Mouse (Mus musculus): Measurements from ENCODE around the gene Agtrap.
"Not testable (repeated sequence)": the region's sequence is repeated elsewhere in the genome, so short reads cannot be mapped to it uniquely, and the experiment has no call there.

Agtrap gene

DNA sequence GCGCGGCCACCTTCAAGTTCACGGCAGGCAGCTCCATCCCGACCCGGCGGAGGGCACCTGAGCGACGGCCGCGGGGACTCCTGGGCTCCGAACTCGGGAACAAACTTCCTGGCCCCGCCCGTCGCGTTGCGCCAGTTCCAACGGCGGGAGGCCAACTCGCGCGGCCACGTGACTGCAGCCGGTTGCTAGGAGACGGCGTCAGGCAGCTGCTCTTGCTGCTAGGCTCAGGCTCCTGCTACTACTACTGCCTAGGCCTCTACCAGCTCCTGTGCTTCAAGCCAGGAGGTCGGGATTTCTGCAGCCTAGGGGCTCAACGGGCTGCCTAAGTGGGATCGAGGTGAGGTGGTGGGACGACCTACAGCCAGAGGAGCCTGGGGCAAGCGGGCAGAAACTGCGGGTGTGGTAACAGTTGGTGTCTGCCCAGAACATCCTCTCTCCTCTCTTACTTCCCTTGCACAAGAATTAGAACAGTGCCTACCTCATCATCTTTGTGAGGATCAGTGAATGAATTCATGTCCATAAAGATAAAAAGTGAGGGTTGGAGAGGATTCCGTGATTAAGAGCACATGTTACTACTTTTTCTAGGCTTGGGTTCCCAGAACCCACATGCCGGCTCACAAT lies at the start of gene Agtrap:
TSS of gene Agtrap (minus strand) at position 125 of the 621 bp plus-strand sequence.
- peak; percentile 95 for ATAC-seq (ENCODE audit: low TSS enrichment)

DNA sequence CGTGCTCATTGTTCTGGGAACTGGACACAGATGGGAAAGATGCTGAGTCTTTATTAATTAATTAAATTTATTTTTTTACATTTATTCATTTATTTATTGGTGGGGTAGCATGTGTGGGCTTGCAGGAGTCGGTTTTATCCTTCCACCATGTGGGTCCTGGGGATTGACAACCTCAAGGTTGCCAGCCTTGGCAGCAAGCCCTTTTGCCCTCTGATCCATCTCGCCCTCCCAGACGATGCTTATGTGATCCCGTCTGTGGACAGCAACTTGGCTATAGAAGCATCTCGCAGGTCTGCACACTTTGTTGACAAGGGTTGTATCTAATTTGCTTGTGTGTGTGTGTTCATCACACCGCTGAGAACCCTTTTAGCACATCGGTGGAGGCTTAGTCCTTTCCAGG lies 49.7 kb upstream of the Agtrap start:
- ATAC-seq (ENCODE audit: low TSS enrichment), result no peak

DNA sequence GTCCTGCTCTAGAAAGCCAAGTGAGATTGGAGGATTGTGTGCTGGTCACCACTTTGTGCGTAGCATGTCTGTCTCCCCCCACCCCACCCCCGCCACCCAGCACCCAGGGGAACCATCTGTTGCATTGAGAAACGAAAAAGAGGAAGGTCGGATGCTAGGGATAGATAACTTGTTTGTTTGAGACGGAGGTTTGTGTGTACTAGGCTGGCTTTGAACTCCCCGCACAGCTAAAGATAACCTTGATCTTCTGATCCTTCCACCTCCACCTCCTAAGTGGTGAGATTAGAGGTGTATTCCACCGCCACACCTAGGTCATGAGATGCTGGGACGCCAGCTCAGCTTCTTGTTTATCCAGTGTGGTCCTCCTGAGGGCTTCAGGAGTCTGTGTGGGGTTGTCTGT lies 47.2 kb upstream of the Agtrap start:
- ATAC-seq (ENCODE audit: low TSS enrichment), result no peak

DNA sequence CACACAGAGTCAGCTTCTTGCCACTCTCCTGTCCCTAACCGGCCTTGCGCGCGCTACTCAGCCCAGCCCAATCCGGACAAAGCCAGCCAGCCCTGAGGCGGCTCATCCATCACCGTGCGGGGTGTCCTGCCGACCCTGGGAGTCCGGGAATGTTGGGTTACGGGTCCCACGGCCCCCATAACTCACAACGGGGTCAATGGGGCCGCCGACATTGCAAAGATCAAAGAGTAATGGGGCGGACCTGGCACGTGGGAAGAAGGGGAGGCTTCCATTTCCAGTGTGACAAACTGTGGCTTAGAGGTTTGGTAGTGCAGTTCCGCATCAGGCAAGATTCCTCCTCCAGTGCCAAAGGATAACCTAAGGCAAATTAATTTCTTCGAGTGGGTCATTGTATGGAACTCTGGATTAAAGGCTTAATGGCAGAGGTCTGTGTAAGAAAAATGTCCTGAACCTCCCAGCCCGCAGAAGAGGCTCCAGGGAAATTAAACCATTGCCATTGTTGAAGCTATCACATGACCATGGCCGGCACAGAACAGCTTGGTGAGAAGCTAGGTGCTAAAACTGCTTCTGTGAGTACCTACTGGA lies 43.8 kb upstream of the Agtrap start:
- no peak for ATAC-seq (ENCODE audit: low TSS enrichment)

DNA sequence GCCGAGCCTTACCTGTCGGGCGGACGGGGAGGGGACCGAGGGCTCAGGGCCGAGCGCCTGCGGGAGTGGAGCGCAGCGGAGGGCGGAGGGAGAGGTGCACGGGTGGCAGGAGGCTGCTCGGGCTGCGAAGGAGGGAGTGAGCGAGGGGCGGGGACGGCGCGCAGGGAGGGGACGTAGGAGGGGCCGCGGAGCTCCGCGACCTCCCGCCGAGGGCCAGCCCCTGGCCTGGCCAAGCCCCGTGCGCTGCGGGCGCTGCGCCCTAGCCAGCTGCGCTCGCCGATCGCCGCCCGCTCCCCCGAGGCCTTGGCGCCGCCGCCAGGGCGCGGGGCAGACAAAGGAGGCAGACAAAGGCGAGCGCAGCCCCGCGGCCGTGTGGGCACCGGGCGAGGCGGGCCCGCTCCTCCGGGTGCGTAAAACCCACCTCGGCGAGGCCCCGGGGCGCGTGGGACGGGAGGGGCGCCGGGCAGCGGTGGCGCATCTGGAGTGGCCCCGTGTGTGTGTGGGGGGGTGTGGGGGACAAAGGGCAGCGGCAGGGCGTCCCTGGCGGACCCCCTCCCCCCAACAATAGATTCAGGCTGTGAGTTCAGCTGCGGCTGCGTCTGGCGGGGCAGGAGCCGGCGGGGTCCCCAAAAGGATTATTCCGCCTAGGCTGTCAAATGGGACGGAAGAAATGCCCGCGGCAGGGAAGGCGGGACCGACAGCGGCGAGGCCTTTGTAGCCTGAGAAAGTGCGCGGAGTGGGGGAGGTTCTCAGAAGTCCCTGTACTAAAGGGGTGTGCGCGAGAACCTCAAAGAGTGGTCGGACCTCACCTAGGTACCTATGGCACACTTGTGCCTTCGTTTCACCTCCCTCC lies 43.0 kb upstream of the Agtrap start, which contains the start of gene Draxin:
TSS of gene Draxin (minus strand) at position 138 of the 853 bp plus-strand sequence.
- ATAC-seq (ENCODE audit: low TSS enrichment), result no peak; the same call in 1 of the 2 replicates

DNA sequence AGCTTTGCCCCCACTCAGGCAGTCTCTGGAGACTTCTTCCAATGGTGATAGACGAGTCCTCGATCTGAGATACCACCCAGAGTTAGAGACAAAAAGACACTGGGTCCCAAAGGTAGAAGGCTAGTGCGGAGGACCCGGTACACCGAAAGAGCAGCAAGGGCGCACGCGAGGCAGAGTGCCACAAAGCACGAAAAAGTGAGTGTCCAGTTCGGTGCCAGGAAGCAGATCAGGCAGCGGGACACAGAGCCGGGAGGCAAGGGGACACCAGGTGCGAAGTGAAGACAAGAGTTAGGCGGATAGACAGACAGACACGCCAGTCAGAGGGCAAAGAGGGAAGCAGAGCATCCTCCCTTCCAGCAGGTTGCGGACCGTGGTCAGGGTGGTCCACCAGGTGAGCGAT lies 42.3 kb upstream of the Agtrap start, which contains the start of gene Mad2l2:
TSS of gene Mad2l2 (plus strand) at position 252 of the 400 bp plus-strand sequence.
- no peak for ATAC-seq (ENCODE audit: low TSS enrichment)

DNA sequence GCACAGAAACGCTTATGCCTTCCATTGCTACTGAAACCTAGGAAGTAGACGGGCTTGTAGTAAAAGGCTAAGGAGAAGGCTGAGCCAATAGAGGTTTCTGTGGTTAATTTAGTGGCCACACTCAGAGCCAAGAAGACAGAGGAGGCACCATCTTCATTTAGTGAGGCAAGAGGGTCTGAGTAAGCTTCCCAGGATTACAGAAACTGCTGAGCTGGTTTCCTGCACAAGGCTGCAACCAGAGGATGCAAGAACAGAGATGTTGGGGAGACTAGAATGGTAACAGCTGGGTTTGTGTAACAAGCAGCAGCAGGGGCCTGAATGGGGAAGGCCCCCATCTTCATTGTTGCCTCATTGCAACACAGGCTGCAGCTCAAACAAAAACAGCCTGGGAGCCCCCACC lies 40.8 kb upstream of the Agtrap start:
- no peak for ATAC-seq (ENCODE audit: low TSS enrichment)

DNA sequence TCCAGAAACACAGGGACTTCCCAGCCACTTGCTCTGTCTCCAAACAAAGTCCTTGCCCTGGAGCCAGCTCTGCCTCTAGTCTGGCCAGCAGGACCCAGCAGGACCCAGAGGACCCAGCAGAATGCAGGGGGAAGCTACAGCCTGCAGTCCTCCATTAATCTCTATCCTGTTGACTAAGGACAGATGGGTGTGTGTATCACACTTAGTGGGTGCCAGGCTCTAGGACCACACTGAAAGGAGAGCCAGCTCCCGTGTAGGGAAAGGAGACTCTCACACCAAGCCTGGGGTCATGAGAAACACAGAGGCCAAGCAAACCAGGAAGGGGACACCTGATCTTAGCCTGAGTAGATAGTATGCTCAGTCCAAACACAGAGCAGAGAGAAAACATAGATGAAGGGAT lies 40.4 kb upstream of the Agtrap start:
- no peak for ATAC-seq (ENCODE audit: low TSS enrichment)

DNA sequence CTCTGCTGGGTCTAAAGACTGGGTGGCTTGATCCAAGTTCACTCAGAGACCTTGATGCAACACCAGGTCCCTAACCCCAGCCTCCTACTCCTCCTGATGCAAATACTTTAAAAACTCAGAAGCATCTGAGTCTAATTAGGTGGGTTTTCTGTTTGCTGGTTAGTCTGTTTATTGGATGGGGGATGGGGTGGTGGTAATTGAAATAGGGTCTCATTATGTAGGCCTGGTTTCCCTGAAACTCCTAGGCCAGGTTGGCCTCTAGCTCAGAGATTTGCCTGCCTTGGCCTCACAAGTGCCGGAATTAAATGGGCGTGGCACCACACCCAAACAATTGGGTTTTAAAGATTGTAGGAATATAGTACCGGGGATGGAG lies 34.8 kb upstream of the Agtrap start:
- no peak for ATAC-seq (ENCODE audit: low TSS enrichment)

DNA sequence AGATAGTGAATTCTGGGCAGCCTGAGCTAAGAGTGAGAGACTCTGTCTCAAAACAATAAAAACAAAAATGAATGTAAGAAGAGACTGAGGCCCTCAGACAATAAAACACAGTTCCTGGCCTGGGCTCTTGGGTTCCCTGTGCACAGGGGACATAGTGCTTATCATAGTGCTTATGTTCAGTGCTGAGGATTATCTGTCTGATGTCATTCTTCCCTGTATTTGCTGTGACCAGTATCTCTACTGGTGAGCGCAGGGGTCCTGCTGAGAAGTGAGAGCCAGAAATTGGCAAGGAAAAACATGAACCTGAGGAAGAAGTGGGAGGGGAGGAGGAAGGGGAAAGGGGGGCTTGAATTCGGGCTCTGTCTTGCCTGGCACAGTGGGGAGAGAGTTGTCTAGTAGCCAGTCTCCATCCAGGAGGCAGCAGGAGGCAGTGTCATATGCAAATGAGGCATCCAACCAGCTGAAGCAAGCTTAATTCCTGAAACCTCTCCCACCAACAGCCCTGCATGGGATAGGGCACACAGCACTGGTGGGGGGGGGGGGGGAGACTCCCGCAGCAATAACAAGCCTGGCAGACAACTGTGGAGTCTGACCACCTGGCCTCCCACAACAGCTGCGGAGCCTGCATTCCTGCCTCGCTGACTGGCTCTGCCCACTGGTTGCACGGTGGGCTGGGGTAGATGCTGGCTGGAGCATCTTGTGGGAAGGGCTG lies 34.3 kb upstream of the Agtrap start:
- ATAC-seq (ENCODE audit: low TSS enrichment), result no peak

DNA sequence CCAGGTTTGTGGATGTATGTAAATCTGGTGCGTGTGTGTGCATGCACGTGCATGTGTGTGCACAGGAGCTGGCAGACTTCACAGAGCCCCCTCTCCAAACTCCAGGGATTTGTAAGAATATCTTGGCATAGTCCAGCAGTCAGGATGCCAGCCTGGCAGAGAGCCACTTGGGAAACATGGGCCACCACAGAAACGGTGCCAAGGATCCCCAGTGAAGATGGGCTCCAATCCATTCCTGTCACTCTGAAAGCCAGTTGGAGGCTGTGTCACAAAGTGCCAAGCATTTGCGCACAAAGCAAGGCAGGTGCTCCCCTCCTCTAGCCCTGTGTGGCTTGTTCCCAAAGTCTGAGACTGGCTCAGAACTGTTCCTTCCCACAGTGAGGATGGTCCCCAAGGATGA lies 33.5 kb upstream of the Agtrap start:
- ATAC-seq (ENCODE audit: low TSS enrichment), result no peak

DNA sequence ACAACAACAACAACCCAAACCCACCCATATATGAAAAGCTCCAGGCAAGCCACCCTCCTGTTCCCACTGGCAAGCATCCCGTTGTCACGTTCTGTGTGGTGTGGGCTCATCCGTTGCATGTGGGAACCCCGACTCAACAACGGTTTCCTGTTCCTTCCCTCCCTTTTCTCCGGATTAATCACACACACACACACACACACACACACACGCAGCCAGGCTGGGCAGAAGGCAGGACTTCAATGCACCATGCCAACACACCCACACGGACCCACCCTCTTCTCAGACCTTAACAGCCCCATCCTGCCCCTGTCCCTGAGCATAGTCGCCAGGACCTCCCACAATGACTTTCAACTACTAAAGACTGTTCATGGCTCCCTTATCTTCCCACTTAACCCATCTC lies 32.7 kb upstream of the Agtrap start:
- ATAC-seq (ENCODE audit: low TSS enrichment), result no peak

DNA sequence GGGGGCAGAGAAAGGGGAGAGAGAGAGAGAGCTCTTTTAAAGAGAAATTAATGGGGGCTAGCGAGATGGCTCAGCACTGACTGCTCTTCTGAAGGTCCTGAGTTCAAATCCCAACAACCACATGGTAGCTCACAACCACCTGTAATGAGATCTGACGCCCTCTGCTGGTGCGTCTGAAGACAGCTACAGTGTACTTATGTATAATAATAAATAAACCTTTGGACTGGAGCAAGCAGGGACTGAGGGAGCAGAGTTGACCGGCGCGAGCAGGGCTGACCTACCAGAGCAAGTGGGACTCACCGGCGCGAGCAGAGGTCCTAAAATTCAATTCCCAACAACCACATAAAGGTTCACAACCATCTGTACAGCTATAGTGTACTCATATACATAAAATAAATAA lies 31.7 kb upstream of the Agtrap start:
- not testable (repeated sequence) for ATAC-seq (ENCODE audit: low TSS enrichment)

DNA sequence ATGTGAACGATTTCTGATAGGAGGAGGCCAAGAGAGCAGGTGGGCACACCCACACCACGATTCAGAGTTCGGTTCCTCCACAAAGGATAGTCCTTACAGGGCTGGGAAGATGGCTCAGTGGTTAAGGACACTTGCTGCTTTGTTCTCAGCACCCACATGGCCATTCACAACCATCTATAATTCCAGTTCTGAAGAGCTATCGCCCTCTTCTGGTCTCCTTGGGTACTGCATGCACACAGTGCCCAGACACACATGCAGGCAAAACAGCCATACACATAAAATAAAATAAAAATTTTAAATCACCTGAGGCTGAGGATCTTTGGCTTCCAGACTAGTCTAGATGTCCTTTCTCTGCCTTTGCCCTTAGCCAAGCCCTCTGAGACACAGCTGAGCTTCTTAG lies 29.6 kb upstream of the Agtrap start:
- no peak for ATAC-seq (ENCODE audit: low TSS enrichment)

DNA sequence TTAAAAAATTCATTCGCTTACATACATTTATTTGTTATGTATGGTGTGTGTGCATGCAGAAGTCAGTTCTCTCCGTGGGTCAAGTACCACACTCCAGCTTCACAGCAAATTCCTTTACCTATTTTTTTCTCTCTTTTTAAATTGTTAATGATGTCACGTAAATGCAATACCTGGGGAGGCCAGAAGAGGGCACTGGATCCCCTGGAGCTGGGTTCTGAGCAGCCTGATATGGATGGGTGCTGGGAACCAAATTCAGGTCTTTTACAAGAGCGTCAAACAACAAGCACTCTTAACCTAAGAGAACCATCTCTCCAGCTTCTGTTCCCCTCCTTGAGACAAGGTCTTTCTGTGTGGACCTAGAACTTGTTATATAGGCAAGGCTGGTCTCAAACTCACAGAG lies 28.8 kb upstream of the Agtrap start:
- ATAC-seq (ENCODE audit: low TSS enrichment), result no peak

DNA sequence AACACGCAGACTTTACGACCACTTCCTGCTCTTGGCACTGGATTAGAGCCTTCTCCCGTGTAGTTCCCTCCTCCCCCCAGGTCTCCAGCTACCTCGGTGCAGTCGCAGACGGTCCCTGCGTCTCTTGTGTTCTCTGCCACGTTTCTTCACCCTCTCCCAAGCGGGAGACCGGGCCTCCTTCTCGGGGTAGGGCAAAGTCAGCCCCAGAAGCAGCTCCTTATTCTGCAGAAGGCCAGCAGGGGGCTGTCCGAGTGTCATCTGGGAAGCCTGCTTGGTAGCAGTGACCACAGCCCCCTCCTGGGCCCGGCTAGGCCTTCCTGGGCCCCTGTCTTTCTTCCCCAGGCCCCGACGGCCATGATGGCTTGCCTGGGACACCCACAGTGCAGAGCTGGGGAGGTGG lies 27.6 kb upstream of the Agtrap start:
- peak; percentile 23; the same call in 1 of the 2 replicates for ATAC-seq (ENCODE audit: low TSS enrichment)

DNA sequence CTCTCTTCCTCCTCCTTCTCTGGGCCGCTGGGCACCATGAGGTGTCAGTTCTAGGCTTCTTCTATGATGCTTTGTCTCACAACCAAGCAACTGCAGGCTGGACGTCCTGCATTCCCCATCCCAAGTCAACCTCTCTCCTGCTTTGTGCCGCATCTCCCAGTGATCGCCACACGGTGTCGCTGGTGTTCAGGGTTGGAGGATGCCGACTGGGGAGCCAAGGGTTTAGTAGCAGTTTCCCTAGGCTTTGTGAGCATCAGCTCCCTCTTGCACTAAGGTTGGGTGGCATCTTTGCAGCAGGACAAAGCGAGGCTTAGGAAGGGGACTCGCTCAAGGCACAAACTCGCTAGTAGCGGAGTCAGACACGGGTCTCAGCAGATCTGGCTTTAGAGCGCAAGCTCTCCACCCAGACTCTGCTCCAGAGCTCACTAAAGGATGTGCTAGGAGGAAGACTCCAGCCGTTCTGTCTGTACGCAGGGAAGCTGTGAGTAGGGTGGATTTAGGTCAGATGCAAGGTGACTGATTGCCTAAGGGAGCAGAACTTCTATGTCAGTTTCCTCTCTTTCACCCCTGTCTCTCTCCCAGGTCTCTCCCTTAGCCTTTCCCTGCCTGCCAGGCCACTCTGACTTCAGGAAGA lies 27.0 kb upstream of the Agtrap start:
- peak; percentile 94 for ATAC-seq (ENCODE audit: low TSS enrichment)

DNA sequence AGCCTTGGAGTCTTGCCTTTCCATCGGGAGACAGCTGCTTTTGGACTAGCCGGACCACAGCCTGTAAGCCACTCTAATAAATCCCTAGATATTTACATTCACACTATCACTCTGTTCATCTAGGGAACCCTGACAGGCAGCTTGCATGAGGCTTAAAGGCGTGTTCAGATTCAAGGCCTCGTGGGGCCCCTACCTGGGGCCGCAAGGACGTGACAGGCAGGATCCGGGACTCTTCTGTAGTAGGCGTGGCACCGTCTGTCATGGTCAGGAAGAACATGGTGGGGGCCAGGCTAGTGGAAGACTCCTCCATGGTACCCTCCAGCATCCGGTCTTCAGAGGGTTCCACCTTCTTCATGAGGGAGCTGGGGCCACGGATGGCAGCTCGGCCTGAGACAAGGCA lies 24.7 kb upstream of the Agtrap start:
- no peak for ATAC-seq (ENCODE audit: low TSS enrichment)

DNA sequence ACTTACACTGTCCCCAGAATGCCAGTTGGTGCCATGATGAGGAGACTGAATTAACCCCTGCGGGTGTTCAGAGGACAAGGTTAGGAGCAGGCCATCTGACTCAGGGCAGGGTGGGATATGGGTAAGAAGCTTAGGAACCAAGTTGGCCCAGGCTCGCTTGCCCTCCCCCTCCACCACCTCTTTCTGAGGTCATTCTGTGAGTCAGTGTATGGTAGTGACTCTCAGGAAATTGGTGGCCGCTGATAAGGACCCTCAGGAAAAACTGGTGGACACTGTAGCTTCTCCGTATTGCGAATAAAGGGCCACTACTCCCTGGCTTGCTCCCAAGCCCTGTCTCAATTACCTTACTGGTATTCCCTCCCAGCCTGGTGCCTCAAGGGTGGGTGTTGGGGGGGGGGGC lies 21.4 kb upstream of the Agtrap start:
- ATAC-seq (ENCODE audit: low TSS enrichment), result no peak

DNA sequence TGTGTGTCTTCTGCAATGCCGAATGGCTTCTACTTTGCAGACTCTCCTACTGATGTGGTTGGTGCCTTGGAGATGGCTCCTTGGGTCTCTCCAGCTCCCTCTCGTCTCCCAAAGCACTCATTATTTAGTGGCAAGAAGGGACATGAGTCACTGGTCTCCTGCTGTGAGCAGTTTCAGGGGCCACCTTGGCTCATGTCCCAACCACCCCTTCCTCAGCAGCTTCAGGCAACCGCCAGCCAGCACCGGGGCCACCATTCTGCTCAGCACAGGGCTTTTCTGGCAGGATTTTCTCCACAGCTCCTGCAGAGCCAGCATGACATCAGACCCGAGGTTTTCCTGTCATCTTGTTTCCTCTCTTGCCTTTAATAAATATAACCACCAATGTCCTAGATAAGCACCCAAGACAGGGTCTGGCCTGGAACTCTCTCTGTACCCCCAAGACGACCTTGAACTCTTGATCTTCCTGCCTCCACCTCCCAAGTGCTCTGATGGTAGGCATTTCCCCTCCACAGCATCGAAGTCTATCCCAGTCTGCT lies 20.8 kb upstream of the Agtrap start:
- ATAC-seq (ENCODE audit: low TSS enrichment), result no peak

DNA sequence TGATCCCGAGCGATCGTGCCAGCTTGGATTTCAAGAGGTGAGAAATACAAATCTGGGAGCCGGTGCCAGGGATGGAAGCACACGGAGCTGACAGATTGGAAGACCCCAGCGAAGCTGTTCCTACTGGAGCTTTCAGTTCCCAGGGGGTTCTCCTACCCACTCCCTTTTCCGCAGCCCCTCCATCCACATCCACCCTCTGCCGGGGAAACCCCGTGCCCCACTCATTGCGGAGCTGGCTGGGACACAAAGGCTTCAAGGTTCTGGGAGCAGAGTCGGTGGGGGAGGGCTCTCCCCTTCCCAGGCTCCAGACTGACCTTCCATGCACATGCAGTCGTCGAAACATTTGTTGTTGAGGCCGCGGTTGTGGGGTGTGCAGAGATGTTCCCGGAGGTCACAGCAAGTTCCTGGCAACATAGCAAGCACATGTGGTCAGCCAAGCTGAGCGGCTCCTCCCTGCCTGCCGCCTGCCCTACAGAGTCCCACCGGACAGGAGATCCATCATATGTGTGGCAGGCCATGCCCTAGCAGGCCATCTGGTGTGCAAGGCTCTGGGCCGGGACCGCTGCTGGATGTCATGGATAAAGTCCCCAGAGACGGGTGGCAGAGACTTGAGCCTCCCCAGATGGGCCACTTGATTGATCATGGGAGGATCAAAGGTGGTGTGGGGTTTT lies 19.9 kb upstream of the Agtrap start:
- ATAC-seq (ENCODE audit: low TSS enrichment), result no peak
